Mouse (Mus musculus): ENCODE data around the gene Negr1. TPM values are rescaled to one million over a fixed set of nuclear protein-coding genes. Genes with fewer than 3 reads are reported as not detected.

Gene Negr1
- total RNA-seq, 2 experiments from 2014 or later: 0.56 TPM

GRCm38 (mm10) chr3:156736335-156736734 is 174.7 kb downstream of the Negr1 start:
- no peak for DNase-seq
- intact Hi-C loops (cut with DNase I): no loop called here
- H3K27ac ChIP-seq: no peak overlapping the region
- H3K4me3 ChIP-seq: no peak overlapping the region
- TF ChIP-seq CTCF (IDR thresholded peaks at IDR 0.05): no peak

DNA sequence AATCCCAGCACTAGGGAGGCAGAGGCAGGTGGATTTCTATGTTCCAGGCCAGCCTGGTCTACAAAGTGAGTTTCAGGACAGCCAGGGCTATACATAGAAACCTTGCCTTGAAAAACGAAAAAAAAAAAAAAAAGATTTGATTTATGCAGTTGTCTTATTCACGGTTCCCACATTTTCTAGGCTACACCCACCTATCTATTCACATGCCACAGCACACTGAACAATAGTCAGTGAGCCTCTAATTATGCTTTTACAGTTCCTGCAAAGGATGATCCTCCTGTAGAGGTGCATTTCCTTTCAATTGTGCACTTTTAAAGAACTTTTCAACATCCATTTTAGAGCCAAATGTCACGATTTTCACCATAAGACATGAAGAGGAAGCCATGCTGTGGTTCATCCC is 177.9 kb downstream of the Negr1 start:
- no peak for TF ChIP-seq CTCF (IDR thresholded peaks at IDR 0.05)
- Histone ChIP-seq H3K4me3 (no peak overlapping the region), H3K27ac (no peak overlapping the region)
- DNase-seq: no peak
- intact Hi-C loops (cut with DNase I): no loop called here

- no peak for DNase-seq
- no peak for TF ChIP-seq CTCF (IDR thresholded peaks at IDR 0.05)
- intact Hi-C loops (cut with DNase I): no loop called here
- no peak overlapping the region for H3K27ac ChIP-seq
- H3K4me3 ChIP-seq: no peak overlapping the region
Observed at GRCm38 (mm10) chr3:156743266-156743665, 181.7 kb downstream of the Negr1 start.

DNA sequence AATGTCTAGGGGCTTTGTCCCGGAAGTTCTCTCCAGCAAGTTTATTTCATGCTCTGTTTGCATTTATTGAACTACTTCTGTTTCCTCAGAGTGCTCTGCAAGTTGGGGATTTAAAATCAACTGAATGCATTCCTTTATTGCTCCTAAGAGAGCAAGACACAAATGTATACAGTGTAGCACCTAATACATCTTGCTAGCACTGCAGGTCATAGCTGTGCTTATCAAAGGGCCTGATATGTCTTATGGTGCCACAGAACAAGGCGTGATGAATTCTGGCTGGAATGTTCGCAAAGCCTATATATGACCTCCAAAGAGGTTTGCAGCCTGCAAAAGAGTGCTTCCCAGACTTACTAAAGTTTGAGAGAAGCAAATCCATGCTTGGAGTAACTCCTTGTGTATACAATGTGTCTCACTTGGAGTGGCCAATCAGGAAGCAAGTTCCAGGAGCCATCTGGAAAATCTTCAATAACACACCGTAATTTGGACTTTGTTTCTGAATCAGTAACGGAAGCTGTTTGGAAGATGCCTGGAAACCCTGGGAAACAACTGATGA is 183.7 kb downstream of the Negr1 start:
- intact Hi-C loops (cut with DNase I): no loop called here
- Histone ChIP-seq H3K4me3 (no peak overlapping the region), H3K27ac (no peak overlapping the region)
- DNase-seq: no peak
- no peak for TF ChIP-seq CTCF (IDR thresholded peaks at IDR 0.05)

DNA sequence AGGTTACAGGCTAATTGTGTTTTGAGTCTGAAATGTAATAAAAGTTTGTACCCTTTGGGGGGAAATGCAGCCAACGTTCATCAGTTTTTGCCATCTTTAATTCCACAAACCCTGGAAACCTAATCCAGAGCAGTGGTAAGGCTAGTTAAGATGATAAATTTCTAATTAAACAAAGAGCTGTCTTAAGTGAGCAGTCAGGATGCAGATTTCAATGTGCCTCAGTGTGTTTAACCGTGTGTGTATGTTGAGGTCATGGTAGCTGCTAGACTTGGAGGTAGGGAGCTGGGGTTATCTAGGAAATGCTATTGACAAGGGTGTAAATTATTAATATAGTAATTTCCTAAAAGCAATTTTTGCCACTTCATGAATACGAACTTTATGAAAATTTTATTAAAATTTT is 185.9 kb downstream of the Negr1 start:
- no peak for TF ChIP-seq CTCF (IDR thresholded peaks at IDR 0.05)
- intact Hi-C loops (cut with DNase I): no loop called here

DNA sequence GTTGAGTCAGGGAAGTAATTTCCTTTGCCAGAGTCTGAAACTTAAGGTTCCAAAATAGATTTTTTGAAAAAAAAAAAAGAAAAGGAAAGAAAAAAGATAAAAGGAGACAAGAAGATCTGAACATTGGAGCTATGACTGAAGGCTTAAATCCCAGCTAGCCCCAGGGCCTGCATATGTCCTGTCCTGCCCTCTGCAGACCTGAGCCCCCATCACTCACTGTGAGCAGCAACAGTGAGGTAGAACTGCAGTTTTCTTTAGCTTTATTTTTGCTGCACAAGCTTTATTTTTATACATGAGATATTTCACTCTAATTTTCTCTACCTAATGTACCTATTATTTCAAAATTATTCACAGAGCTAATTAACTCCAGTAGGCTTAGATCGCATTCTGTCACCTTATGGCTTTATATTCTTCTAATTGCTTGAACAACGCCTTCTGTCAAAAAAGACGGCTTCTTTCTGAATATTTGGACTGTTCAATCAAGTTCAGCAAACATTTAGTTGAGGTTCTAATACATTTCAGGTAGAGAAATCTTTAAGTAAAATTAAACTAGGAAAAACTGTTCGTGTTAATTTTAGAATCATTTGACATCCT is 192.3 kb downstream of the Negr1 start:
- intact Hi-C loops (cut with DNase I): no loop called here
- no peak for DNase-seq
- no peak overlapping the region for H3K27ac ChIP-seq
- no peak for TF ChIP-seq CTCF (IDR thresholded peaks at IDR 0.05)
- H3K4me3 ChIP-seq: no peak overlapping the region

More for the DNA sequence above, 185.9 kb downstream of the Negr1 start:
- H3K4me3 ChIP-seq: no peak overlapping the region
- DNase-seq: no peak
- H3K27ac ChIP-seq: no peak overlapping the region

DNA sequence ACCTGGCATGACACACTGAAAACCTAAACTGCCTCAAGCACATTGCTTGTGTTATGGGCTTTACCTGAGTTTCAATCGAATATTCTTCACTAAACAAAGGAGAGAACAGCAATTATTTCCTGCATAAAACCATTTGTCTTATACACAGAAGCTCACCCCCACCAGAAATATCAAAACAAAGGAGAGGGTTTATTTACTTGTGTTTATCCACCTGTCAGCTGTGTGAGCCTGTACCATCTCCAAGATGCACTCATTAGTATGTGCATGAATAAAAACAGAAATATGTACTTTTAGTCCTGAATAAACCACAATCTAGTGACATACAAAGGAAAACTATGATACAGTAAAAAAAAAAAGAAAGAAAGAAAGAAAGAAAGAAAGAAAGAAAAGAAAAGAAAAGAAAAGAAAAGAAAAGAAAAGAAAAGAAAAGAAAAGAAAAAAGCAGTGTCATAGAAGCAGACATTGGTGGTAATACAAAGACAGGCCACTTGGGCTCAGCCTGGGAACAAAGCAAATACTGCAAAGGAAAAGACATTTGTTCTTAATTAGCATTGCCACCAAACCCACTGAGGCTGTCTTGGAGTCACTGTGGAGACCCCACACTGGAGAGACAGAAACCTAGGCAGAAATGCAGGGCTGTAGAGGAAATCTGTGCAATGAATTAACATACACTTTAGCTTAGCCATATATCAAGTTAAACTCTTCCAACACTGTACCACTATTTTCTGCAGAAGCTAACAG is 193.4 kb downstream of the Negr1 start:
- no peak overlapping the region for H3K4me3 ChIP-seq
- intact Hi-C loops (cut with DNase I): no loop called here
- no peak for TF ChIP-seq CTCF (IDR thresholded peaks at IDR 0.05)
- H3K27ac ChIP-seq: no peak overlapping the region
- DNase-seq: no peak

DNA sequence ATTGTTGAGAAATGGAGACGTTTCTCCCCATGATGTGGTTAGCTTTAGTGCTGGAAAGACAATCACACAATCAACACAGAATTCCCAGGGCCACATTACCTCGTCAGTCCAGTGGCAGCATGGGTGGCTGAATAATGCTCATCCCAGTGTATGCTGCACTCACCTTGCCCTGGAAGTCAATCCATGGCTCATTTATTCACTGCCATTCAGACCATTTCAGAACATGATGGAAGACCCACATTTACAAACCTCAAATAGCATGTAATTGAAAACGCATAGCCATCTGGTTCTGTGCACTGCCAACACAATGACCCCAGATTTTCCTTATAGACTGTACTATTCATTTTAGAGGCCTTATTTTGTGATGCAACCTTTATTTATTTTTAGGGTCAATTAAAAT is 203.4 kb downstream of the Negr1 start:
- Histone ChIP-seq H3K4me3 (no peak overlapping the region), H3K27ac (no peak overlapping the region)
- intact Hi-C loops (cut with DNase I): no loop called here
- no peak for DNase-seq
- TF ChIP-seq CTCF (IDR thresholded peaks at IDR 0.05): no peak

- intact Hi-C loops (cut with DNase I): no loop called here
- Histone ChIP-seq H3K4me3 (no peak overlapping the region), H3K27ac (no peak overlapping the region)
- TF ChIP-seq CTCF (IDR thresholded peaks at IDR 0.05): no peak
- DNase-seq: no peak
Observed at GRCm38 (mm10) chr3:156766171-156766845, 204.7 kb downstream of the Negr1 start.

GRCm38 (mm10) chr3:156771626-156772025 is 210.0 kb downstream of the Negr1 start:
- no peak for TF ChIP-seq CTCF (IDR thresholded peaks at IDR 0.05)
- DNase-seq: no peak
- intact Hi-C loops (cut with DNase I): no loop called here
- H3K4me3 ChIP-seq: no peak overlapping the region
- no peak overlapping the region for H3K27ac ChIP-seq

- no peak overlapping the region for H3K27ac ChIP-seq
- intact Hi-C loops (cut with DNase I): no loop called here
- no peak for DNase-seq
- TF ChIP-seq CTCF (IDR thresholded peaks at IDR 0.05): no peak
- H3K4me3 ChIP-seq: no peak overlapping the region
Observed at GRCm38 (mm10) chr3:156772057-156772456, 210.5 kb downstream of the Negr1 start.

DNA sequence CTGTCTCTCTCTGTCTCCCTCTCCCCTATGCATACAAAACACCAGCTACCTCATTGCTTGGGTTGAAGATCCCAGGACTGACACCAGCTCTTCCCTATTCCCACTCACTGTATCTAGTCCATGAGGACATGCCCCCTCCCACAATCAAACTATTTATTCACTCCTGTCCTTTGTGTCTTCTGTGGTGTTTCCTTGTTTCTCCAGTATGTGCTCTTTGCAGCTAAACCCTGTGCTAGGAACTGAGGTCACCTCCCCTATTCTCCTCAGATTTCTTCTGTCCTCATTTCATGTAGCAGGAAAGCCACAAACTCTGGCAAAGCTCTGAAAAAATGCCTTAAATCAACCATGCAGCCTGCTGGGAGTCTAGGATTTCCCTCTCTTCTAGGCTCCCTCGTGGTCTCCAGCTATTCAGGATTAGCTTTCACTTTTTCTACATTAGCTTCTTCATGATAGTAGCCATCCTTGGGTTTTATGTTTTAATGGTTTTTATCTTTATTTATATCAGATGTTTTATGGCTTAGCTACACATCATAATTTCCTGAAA is 222.8 kb downstream of the Negr1 start:
- intact Hi-C loops (cut with DNase I): no loop called here
- no peak for TF ChIP-seq CTCF (IDR thresholded peaks at IDR 0.05)
- no peak overlapping the region for H3K4me3 ChIP-seq
- H3K27ac ChIP-seq: no peak overlapping the region
- DNase-seq: no peak

- no peak for DNase-seq
- intact Hi-C loops (cut with DNase I): no loop called here
- TF ChIP-seq CTCF (IDR thresholded peaks at IDR 0.05): no peak
- Histone ChIP-seq H3K27ac (no peak overlapping the region), H3K4me3 (no peak overlapping the region)
Observed at GRCm38 (mm10) chr3:156786355-156786754, 224.8 kb downstream of the Negr1 start.

All from gastrocnemius, adult 2 months (tissue).